Mouse (Mus musculus) cerebellum, adult 2 months (tissue): ENCODE data around the gene Nwd2.

ENCODE experiments used
- CTCF ChIP-seq: fragments of 200-500 bp; IDR thresholded peaks from 2 replicates; pipeline ENCODE4 v1.5.1; 2011; ENCODE audit warnings: low read depth, mild to moderate bottlenecking, control low read depth, low read length, moderate library complexity, borderline replicate concordance; ENCODE audit not compliant: insufficient read depth
- POLR2A ChIP-seq: fragments of 200-500 bp; IDR thresholded peaks from 2 replicates; pipeline ENCODE4 v1.6.1; 2011; ENCODE audit warnings: low read length, control low read depth, borderline replicate concordance; ENCODE audit not compliant: insufficient read depth

GRCm38 (mm10) chr5:63773603-63774002 is 124.7 kb downstream of the Nwd2 start:
- no peak for TF ChIP-seq POLR2A
- no peak for TF ChIP-seq CTCF
